Mouse (Mus musculus) hindbrain, embryonic 16.5 days (tissue): ENCODE results near the gene Ap3m1. TPM values are rescaled to one million over a fixed set of nuclear protein-coding genes. Genes with fewer than 3 reads are reported as not detected.

Experiments
- ATAC-seq: fragments of 200-750 bp; cut with Nextera tagmentation; 2 replicates; pipeline ENCODE4 v1.8.0; 2017; ENCODE audit warnings: moderate TSS enrichment, moderate library complexity
- H3K27ac ChIP-seq: fragments of 300-500 bp; sonication (generic); 2 replicates; pipeline ENCODE4 v1.5.1; 2014; ENCODE audit warnings: low read depth, mild to moderate bottlenecking, control low read depth, low read length, moderate library complexity
- H3K27me3 ChIP-seq: fragments of 300-500 bp; sonication (generic); replicated peaks from 2 replicates; pipeline ENCODE4 v1.6.1; 2014; ENCODE audit warnings: low read length; ENCODE audit not compliant: control insufficient read depth, insufficient read depth
- H3K36me3 ChIP-seq: fragments of 300-500 bp; sonication (generic); 2 replicates; pipeline ENCODE4 v1.6.1; 2014; ENCODE audit warnings: mild to moderate bottlenecking, low read length, moderate library complexity, mixed read lengths; ENCODE audit not compliant: control insufficient read depth, insufficient read depth
- H3K4me1 ChIP-seq: fragments of 300-500 bp; sonication (generic); 2 replicates; pipeline ENCODE4 v1.6.1; 2014; ENCODE audit warnings: low read depth, low read length; ENCODE audit not compliant: control insufficient read depth, insufficient read depth
- H3K4me2 ChIP-seq: fragments of 300-500 bp; sonication (generic); 2 replicates; pipeline ENCODE4 v1.6.1; 2014; ENCODE audit warnings: mild to moderate bottlenecking, low read length, control low read depth, moderate library complexity
- H3K4me3 ChIP-seq: fragments of 300-500 bp; sonication (generic); 2 replicates; pipeline ENCODE4 v1.5.1; 2014; ENCODE audit warnings: mild to moderate bottlenecking, low read length, control low read depth, moderate library complexity
- H3K9ac ChIP-seq: fragments of 300-500 bp; sonication (generic); 2 replicates; pipeline ENCODE4 v1.6.1; 2014; ENCODE audit warnings: low read depth, mild to moderate bottlenecking, control low read depth, low read length, moderate library complexity
- H3K9me3 ChIP-seq: fragments of 300-500 bp; sonication (generic); 2 replicates; pipeline ENCODE4 v1.6.1; 2014; ENCODE audit warnings: mild to moderate bottlenecking, low read length, moderate library complexity; ENCODE audit not compliant: control insufficient read depth
- WGBS: fragments of 180-500 bp; shearing (Covaris S2); extraction: QIAGEN DNeasy Blood & Tissue Kit; methylation state at CpG from one replicate; pipeline ENCODE4 v1.1.7; 2014; 5-methylcytosine and 5-hydroxymethylcytosine counted together
- polyA plus RNA-seq: library from polyadenylated mRNA; unstranded; fragments of >200 nt; fragmentation: Nextera tagmentation; extraction: Ambion mirVana; gene quantifications from 2 replicates; pipeline ENCODE4 v1.2.1, GENCODE M21; 2015

Gene Ap3m1
- polyA plus RNA-seq, 1 experiment from 2014 or later, result 76.1 TPM

GRCm38 (mm10) chr14:21053586-21053985 is 1.3 kb upstream of the Ap3m1 start:
- Histone ChIP-seq H3K4me3 (no peak overlapping the region; the same call in 1 of the 2 replicates), H3K9me3 (no peaks in the 10 kb centered on the region), H3K9ac (no peak overlapping the region), H3K36me3 (no peaks in the 10 kb centered on the region), H3K27me3 (no peaks in the 10 kb centered on the region), H3K27ac (no peak overlapping the region), H3K4me2 (no peak overlapping the region; the same call in 1 of the 2 replicates), H3K4me1 (peaks cover 9% of the 10 kb centered on the region)
- 50% methylated on average over 7 of the region's 7 CpGs for WGBS
- no peak for ATAC-seq

- Histone ChIP-seq H3K9me3 (no peaks in the 10 kb centered on the region), H3K4me1 (peaks cover 9% of the 10 kb centered on the region), H3K4me2 (peak overlapping the region; percentile 91), H3K9ac (peak overlapping the region; percentile 68), H3K36me3 (no peaks in the 10 kb centered on the region), H3K27me3 (no peaks in the 10 kb centered on the region), H3K27ac (no peak overlapping the region), H3K4me3 (peak overlapping the region; percentile 74)
- WGBS, result 14% methylated on average over 8 of the region's 8 CpGs
- no peak for ATAC-seq
Measured at GRCm38 (mm10) chr14:21053151-21053550, 843 bp upstream of the Ap3m1 start.

GRCm38 (mm10) chr14:21052781-21053130 is 448 bp upstream of the Ap3m1 start:
- H3K36me3 ChIP-seq, result no peaks in the 10 kb centered on the region
- peak overlapping the region; percentile 55 for H3K27ac ChIP-seq
- WGBS, result under 1% methylated on average over 25 of the region's 25 CpGs
- H3K27me3 ChIP-seq, result no peaks in the 10 kb centered on the region
- peak overlapping the region; percentile 91 for H3K4me2 ChIP-seq
- ATAC-seq, result peak; percentile 79
- H3K9me3 ChIP-seq, result no peaks in the 10 kb centered on the region
- H3K4me1 ChIP-seq, result peaks cover 9% of the 10 kb centered on the region
- peak overlapping the region; percentile 68 for H3K9ac ChIP-seq
- H3K4me3 ChIP-seq, result peak overlapping the region; percentile 74

- H3K9me3 ChIP-seq, result no peaks in the 10 kb centered on the region
- no peaks in the 10 kb centered on the region for H3K27me3 ChIP-seq
- WGBS, result 8% methylated on average over 27 of the region's 28 CpGs
- peak overlapping the region; percentile 88 for H3K4me2 ChIP-seq
- peaks cover 9% of the 10 kb centered on the region for H3K4me1 ChIP-seq
- peak overlapping the region; percentile 85 for H3K9ac ChIP-seq
- no peaks in the 10 kb centered on the region for H3K36me3 ChIP-seq
- peak overlapping the region; percentile 74 for H3K4me3 ChIP-seq
- H3K27ac ChIP-seq, result peak overlapping the region; percentile 86
- no peak; the same call in 1 of the 2 replicates for ATAC-seq
Measured at GRCm38 (mm10) chr14:21051380-21052111, 762 bp downstream of the Ap3m1 start.

- H3K36me3 ChIP-seq, result no peaks in the 10 kb centered on the region
- H3K4me3 ChIP-seq, result no peak overlapping the region
- no peak overlapping the region for H3K9ac ChIP-seq
- 76% methylated on average over 3 of the region's 3 CpGs for WGBS
- H3K4me1 ChIP-seq, result peaks cover 9% of the 10 kb centered on the region
- peak overlapping the region; percentile 88 for H3K4me2 ChIP-seq
- H3K9me3 ChIP-seq, result no peaks in the 10 kb centered on the region
- no peaks in the 10 kb centered on the region for H3K27me3 ChIP-seq
- no peak overlapping the region for H3K27ac ChIP-seq
- no peak for ATAC-seq
Measured at GRCm38 (mm10) chr14:21050734-21051133, 1.6 kb downstream of the Ap3m1 start.

GRCm38 (mm10) chr14:21048879-21049278 is 3.4 kb downstream of the Ap3m1 start:
- Histone ChIP-seq H3K9ac (no peak overlapping the region), H3K9me3 (no peaks in the 10 kb centered on the region), H3K4me1 (peaks cover 9% of the 10 kb centered on the region), H3K27ac (no peak overlapping the region), H3K4me2 (no peak overlapping the region), H3K27me3 (no peaks in the 10 kb centered on the region), H3K36me3 (no peaks in the 10 kb centered on the region), H3K4me3 (no peak overlapping the region)
- no peak for ATAC-seq

- Histone ChIP-seq H3K36me3 (no peaks in the 10 kb centered on the region), H3K4me3 (no peak overlapping the region), H3K9me3 (no peaks in the 10 kb centered on the region), H3K9ac (no peak overlapping the region), H3K4me1 (peaks cover 7% of the 10 kb centered on the region), H3K27ac (no peak overlapping the region), H3K4me2 (no peak overlapping the region), H3K27me3 (no peaks in the 10 kb centered on the region)
- no peak for ATAC-seq
- 95% methylated on average over 2 of the region's 2 CpGs for WGBS
Measured at GRCm38 (mm10) chr14:21047840-21048239, 4.5 kb downstream of the Ap3m1 start.

GRCm38 (mm10) chr14:21039623-21040022 is 12.7 kb downstream of the Ap3m1 start:
- ATAC-seq, result no peak
- Histone ChIP-seq H3K4me3 (no peak overlapping the region), H3K36me3 (peaks cover 10% of the 10 kb centered on the region), H3K4me2 (no peak overlapping the region), H3K9me3 (no peaks in the 10 kb centered on the region), H3K27me3 (no peaks in the 10 kb centered on the region), H3K9ac (no peak overlapping the region), H3K27ac (no peak overlapping the region), H3K4me1 (no peaks in the 10 kb centered on the region)
- 93% methylated on average over 4 of the region's 4 CpGs for WGBS

- 96% methylated on average over 12 of the region's 12 CpGs for WGBS
- no peak overlapping the region for H3K9ac ChIP-seq
- no peak overlapping the region for H3K4me3 ChIP-seq
- H3K4me1 ChIP-seq, result no peaks in the 10 kb centered on the region
- no peak overlapping the region for H3K4me2 ChIP-seq
- H3K36me3 ChIP-seq, result peaks cover 11% of the 10 kb centered on the region
- no peaks in the 10 kb centered on the region for H3K9me3 ChIP-seq
- no peaks in the 10 kb centered on the region for H3K27me3 ChIP-seq
- H3K27ac ChIP-seq, result no peak overlapping the region
- no peak for ATAC-seq
Measured at GRCm38 (mm10) chr14:21039077-21039476, 13.2 kb downstream of the Ap3m1 start.
